Mouse (Mus musculus): ENCODE results near the gene Dock7.

DNA sequence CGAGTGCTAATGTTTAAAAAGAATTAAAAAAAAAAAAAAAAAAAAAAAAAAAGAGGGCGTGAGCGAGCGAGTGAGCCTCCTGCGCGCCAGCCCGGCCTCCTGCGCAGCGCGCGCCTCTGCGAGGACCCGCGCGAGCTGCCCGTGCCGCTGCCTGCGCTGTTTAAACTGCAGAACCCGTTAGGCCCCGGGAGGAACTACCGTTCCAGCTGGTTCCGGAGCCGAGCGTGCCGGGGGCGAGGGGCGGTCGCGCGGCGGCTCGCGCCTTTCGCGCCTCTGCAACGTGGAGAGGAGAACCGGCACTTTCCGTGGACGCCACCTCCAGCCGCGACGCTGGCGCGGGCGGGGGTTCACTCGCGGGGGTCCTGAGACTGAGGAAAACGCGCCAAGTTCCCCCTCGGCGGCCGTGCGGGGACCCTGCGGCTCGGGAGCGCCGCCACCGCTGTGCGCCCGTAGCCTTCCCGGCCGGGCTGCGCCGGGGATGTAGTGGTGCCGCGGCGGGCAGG is 197.1 kb downstream of the Dock7 start, which contains the start of gene Usp1:
- TF ChIP-seq POLR2A (IDR thresholded peaks at IDR 0.05; ENCODE audit: insufficient read depth, low read depth, low read length) (no peak), CTCF (IDR thresholded peaks at IDR 0.05; ENCODE audit: insufficient read depth, low read depth, low read length) (no peak)

Measured in olfactory bulb, adult 2 months (tissue).